Mouse (Mus musculus) myocyte (in vitro differentiated cells): Measurements from ENCODE around the gene Atxn3. TPM values are rescaled to one million over a fixed set of nuclear protein-coding genes. Genes with fewer than 3 reads are reported as not detected.
"Not testable (repeated sequence)": the region's sequence is repeated elsewhere in the genome, so short reads cannot be mapped to it uniquely, and the experiment has no call there.

ENCODE experiments used
- H3K27me3 ChIP-seq: one replicate; pipeline ENCODE4 v1.6.1; 2011; ENCODE audit not compliant: control insufficient read depth, insufficient read depth, insufficient read length
- H3K36me3 ChIP-seq: one replicate; pipeline ENCODE4 v1.6.1; 2011; ENCODE audit not compliant: control insufficient read depth, insufficient read depth
- H3K4me2 ChIP-seq: one replicate; pipeline ENCODE4 v1.6.1; 2011; ENCODE audit warnings: low read depth, control low read depth
- H3K4me3 ChIP-seq: one replicate; pipeline ENCODE4 v1.5.1; 2011; ENCODE audit warnings: mild to moderate bottlenecking, control low read depth, moderate library complexity
- H3K79me2 ChIP-seq: one replicate; pipeline ENCODE4 v1.6.1; 2011; ENCODE audit not compliant: control insufficient read depth, insufficient read depth
- H3ac ChIP-seq: one replicate; pipeline ENCODE4 v1.6.1; 2011; ENCODE audit not compliant: control insufficient read depth, insufficient read length
- CEBPB ChIP-seq: IDR thresholded peaks from 2 replicates; pipeline ENCODE4 v1.6.1; 2011; ENCODE audit warnings: mild to moderate bottlenecking, moderate library complexity; ENCODE audit not compliant: poor library complexity, insufficient read depth, severe bottlenecking
- E2F4 ChIP-seq: IDR thresholded peaks from one replicate; pipeline ENCODE4 v1.6.1; 2011; ENCODE audit warnings: mild to moderate bottlenecking, control low read depth, moderate library complexity; ENCODE audit not compliant: insufficient read depth
- MAX ChIP-seq: IDR thresholded peaks from one replicate; pipeline ENCODE4 v1.6.1; 2011; ENCODE audit warnings: low read depth, mild to moderate bottlenecking, control low read depth
- MYOD1 ChIP-seq, 3 experiments: IDR thresholded peaks; one replicate each; pipeline ENCODE4 v1.6.1; 2011; ENCODE audit warnings: control low read depth in 2 of 3, low read depth in 2 of 3, mild to moderate bottlenecking in 2 of 3, moderate library complexity in 1 of 3; ENCODE audit not compliant: insufficient read length in 2 of 3, control insufficient read depth in 1 of 3
- MYOG ChIP-seq, 3 experiments: IDR thresholded peaks; one replicate each; pipeline ENCODE4 v1.6.1; 2011; ENCODE audit warnings: control low read depth in 2 of 3, low read depth in 2 of 3, mild to moderate bottlenecking in 2 of 3; ENCODE audit not compliant: insufficient read length in 2 of 3, control insufficient read depth in 1 of 3, insufficient read depth in 1 of 3
- POLR2A ChIP-seq: IDR thresholded peaks from one replicate; pipeline ENCODE4 v1.6.1; 2011; ENCODE audit warnings: low read depth, mild to moderate bottlenecking, control low read depth, moderate library complexity; ENCODE audit not compliant: insufficient read length
- POLR2AphosphoS2 ChIP-seq: IDR thresholded peaks from one replicate; pipeline ENCODE4 v1.6.1; 2011; ENCODE audit warnings: low read depth, control low read depth; ENCODE audit not compliant: insufficient read length
- REST ChIP-seq: IDR thresholded peaks from one replicate; pipeline ENCODE4 v1.6.1; 2011; ENCODE audit warnings: mild to moderate bottlenecking, control low read depth, moderate library complexity; ENCODE audit not compliant: insufficient read depth, insufficient read length
- SRF ChIP-seq: IDR thresholded peaks from one replicate; pipeline ENCODE4 v1.6.1; 2011; ENCODE audit warnings: low read depth; ENCODE audit not compliant: control insufficient read depth, insufficient read length
- TCF12 ChIP-seq: IDR thresholded peaks from one replicate; pipeline ENCODE4 v1.6.1; 2011; ENCODE audit warnings: mild to moderate bottlenecking, control low read depth; ENCODE audit not compliant: poor library complexity, insufficient read depth, severe bottlenecking
- TCF3 ChIP-seq: IDR thresholded peaks from one replicate; pipeline ENCODE4 v1.6.1; 2011; ENCODE audit warnings: low read depth, control low read depth; ENCODE audit not compliant: insufficient read length
- USF1 ChIP-seq: IDR thresholded peaks from one replicate; pipeline ENCODE4 v1.6.1; 2011; ENCODE audit warnings: low read depth, mild to moderate bottlenecking, control low read depth, moderate library complexity
- polyA plus RNA-seq: library from polyadenylated mRNA; unstranded; fragments of >200 nt; fragmentation: generic; extraction: Trizol; gene quantifications from one replicate; pipeline ENCODE4 v1.2.1, GENCODE M21; 2012; ENCODE audit warnings: missing spikeins

The Atxn3 gene
- polyA plus RNA-seq, 1 experiment = 2.8 TPM

DNA sequence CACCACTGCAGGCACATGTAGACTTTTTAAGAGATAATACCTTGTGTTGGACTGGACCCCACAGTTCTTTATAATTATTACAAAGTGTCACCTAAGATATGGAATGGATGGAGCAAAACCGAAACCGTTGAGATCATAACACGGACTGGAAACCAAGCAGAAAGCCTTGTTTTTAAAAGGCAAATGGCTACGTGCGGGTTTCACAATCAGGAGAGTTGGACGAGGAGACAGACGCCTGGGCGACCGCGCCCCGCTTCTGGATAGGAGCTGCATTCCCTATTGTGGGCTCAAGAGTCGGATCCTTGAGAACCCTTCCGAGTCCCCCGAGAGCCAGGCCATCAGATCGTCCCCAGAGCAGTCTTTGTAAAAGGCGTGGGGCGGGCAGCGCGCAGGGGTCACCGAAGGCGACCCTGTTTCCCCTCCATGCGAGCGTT is 17.1 kb upstream of the Atxn3 start:
- H3K4me3 ChIP-seq = peak overlapping the region; percentile 91
- H3ac ChIP-seq = peak overlapping the region; percentile 88
- peak overlapping the region; percentile 69 for H3K4me2 ChIP-seq
- TF ChIP-seq POLR2A (no peak), MYOD1 (IDR thresholded peaks at IDR 0.05; ENCODE audit: control insufficient read depth in 1 of 3, insufficient read length in 2 of 3, low read depth in 2 of 3) (no peak), POLR2AphosphoS2 (no peak)
- peaks cover 90% of the 10 kb centered on the region for H3K79me2 ChIP-seq
- no peaks in the 10 kb centered on the region for H3K27me3 ChIP-seq
- H3K36me3 ChIP-seq = no peaks in the 10 kb centered on the region

DNA sequence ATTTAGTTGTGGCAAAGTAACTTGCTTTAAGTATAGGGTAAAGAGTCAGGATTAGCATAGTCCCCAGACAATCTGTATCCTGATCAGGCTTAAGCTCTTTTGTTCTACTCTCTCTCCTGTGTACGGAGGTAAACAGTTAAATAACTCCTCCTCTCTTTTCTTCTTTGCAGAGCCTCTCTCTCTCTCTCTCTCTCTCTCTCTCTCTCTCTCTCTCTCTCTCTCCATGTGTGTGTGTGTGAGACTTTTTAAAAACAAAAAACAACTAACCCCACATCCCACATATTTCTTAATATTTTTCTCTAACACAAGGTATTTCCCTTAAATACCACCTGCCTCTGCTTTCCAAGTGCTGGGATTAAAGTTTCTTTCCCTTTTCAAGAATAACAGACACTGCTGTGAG is 16.5 kb upstream of the Atxn3 start:
- Histone ChIP-seq H3ac (no peak overlapping the region), H3K36me3 (no peaks in the 10 kb centered on the region), H3K79me2 (peaks cover 86% of the 10 kb centered on the region), H3K27me3 (no peaks in the 10 kb centered on the region), H3K4me2 (peak overlapping the region; percentile 69), H3K4me3 (peak overlapping the region; percentile 91)
- TF ChIP-seq MAX (no peak), TCF12 (no peak), MYOG (IDR thresholded peaks at IDR 0.05; ENCODE audit: control insufficient read depth in 1 of 3, insufficient read depth in 1 of 3, insufficient read length in 2 of 3, low read depth in 2 of 3) (no peak), TCF3 (no peak), REST (no peak), POLR2AphosphoS2 (no peak), E2F4 (no peak), SRF (no peak), CEBPB (no peak), USF1 (no peak), POLR2A (no peak), MYOD1 (IDR thresholded peaks at IDR 0.05; ENCODE audit: control insufficient read depth in 1 of 3, insufficient read length in 2 of 3, low read depth in 2 of 3) (no peak)

DNA sequence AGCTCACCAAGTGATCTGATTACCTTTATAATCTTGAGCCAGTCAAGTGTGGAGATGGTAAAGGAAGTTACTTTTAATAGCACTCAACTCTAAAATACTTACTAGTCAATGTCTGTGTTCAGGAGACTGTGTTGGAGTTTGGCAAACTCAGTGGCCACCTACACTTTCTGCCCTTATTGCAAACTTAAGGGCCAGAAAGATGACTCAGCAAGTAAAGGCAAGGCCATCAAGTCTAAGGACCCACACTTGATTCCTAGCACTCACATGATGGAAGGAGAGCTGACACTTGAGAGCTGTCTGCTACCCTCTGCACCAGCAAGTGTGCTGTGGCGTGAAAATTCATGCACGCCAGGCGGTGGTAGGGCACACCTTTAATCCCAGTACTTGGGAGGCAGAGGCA is 14.2 kb upstream of the Atxn3 start:
- no peak overlapping the region for H3K4me3 ChIP-seq
- no peaks in the 10 kb centered on the region for H3K27me3 ChIP-seq
- no peak for TF ChIP-seq POLR2AphosphoS2
- no peak for TF ChIP-seq REST
- no peak for TF ChIP-seq TCF12
- TF ChIP-seq TCF3 = no peak
- TF ChIP-seq MAX = no peak
- no peak overlapping the region for H3K4me2 ChIP-seq
- no peak overlapping the region for H3ac ChIP-seq
- H3K79me2 ChIP-seq = peaks cover 62% of the 10 kb centered on the region
- peaks cover 6% of the 10 kb centered on the region for H3K36me3 ChIP-seq

DNA sequence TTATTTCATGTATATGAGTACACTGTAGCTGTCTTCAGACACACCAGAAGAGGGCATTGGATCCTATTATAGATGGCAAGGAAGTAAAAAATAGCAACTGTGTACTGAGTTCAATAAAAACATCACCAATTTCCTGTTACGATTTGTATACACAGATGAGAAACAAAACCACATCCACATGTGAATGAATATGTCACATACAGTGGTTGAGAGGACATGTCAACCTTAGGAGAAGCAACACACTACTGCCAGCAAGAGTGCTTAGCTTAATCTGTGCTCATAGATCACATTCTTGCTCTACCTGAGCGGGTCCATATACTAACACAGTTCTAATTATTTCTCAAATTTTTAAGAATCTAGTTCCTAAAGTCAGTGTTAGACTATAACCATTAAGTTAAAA is 13.3 kb upstream of the Atxn3 start:
- Histone ChIP-seq H3K79me2 (peaks cover 53% of the 10 kb centered on the region), H3K4me2 (no peak overlapping the region), H3K27me3 (no peaks in the 10 kb centered on the region), H3K36me3 (peaks cover 13% of the 10 kb centered on the region), H3ac (no peak overlapping the region), H3K4me3 (no peak overlapping the region)
- TF ChIP-seq CEBPB (no peak), TCF3 (no peak), POLR2AphosphoS2 (no peak), USF1 (no peak), E2F4 (no peak), MYOD1 (IDR thresholded peaks at IDR 0.05; ENCODE audit: control insufficient read depth in 1 of 3, insufficient read length in 2 of 3, low read depth in 2 of 3) (no peak), TCF12 (no peak), MAX (no peak), REST (no peak), MYOG (IDR thresholded peaks at IDR 0.05; ENCODE audit: control insufficient read depth in 1 of 3, insufficient read depth in 1 of 3, insufficient read length in 2 of 3, low read depth in 2 of 3) (no peak), SRF (no peak), POLR2A (no peak)

DNA sequence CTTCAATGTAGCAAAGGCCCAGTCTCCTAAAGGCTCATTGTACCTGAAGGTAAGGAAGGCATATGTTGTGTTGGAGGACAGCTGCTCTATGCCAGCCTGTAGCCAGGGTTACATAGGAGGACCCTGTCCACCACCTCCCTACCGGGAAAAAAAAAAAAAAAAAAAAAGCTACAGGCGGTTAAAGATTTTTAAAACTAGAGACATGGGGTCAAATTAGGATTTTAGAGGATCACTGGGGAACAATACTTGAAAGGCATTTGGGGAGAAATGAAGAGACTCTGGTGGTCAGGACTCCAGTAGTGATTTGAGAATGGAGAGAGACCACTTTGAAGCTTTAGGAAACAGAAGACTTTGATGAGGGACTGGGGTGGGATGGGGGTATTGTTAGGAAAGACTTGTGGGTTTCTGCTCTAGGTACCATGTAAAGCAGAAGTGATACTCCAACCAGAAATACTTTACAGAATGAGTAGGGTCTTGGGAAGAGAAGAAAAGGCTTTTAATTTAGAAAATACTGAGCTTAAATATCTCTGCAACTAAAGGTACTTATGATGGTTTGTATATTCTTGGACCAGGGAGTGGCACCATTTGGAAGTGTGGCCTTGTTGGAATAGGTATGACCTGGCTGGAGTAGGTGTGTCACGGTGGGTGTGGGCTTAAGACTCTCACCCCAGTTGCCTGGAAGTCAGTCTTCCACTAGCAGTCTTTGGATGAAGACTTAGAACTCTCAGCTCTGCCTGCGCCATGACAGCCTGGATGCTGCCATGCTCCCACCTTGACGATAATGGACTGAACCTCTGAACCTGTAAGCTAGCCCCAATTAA is 1.1 kb upstream of the Atxn3 start:
- Histone ChIP-seq H3K4me2 (peak overlapping the region; percentile 66), H3K79me2 (peaks cover 23% of the 10 kb centered on the region)
- not testable (repeated sequence) for H3ac ChIP-seq, H3K27me3 ChIP-seq, H3K4me3 ChIP-seq, H3K36me3 ChIP-seq
